Mouse (Mus musculus): ENCODE measurements at regions not wholly inside any gene's neighbourhood (a gene's known extent, or its start where the extent isn't known, plus 50 kb on each side); places are given as distances from the start of the nearest gene placed in this dataset.
"Not testable (repeated sequence)": the region's sequence is repeated elsewhere in the genome, so short reads cannot be mapped to it uniquely, and the experiment has no call there.

GRCm38 (mm10) chr16:76507191-76507746, 133.6 kb upstream of the Nrip1 start:
- DNase-seq: no peak

GRCm38 (mm10) chr16:76506240-76506639, 132.6 kb upstream of the Nrip1 start:
- no peak for DNase-seq

- no peak for DNase-seq
Measured at GRCm38 (mm10) chr16:76499686-76500400, 126.2 kb upstream of the Nrip1 start.

DNA sequence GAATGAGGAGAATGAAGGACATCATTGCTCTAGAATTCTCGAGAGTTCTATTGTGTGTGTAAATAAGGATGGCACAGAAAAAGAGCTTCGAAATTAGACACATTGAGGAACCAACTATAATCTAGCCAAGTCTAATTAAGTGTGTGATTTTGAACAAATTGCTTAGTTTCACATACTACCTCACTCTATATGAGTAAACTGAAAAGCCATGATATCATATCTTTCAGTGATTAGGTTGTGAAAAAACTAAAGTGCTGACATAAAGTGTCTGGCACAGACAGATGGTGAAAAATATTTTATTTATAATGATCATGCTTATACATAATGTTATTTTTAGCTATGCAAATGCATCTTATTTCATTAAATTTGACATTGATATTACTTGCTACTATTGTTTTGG, 124.6 kb upstream of the Nrip1 start:
- DNase-seq: no peak

DNA sequence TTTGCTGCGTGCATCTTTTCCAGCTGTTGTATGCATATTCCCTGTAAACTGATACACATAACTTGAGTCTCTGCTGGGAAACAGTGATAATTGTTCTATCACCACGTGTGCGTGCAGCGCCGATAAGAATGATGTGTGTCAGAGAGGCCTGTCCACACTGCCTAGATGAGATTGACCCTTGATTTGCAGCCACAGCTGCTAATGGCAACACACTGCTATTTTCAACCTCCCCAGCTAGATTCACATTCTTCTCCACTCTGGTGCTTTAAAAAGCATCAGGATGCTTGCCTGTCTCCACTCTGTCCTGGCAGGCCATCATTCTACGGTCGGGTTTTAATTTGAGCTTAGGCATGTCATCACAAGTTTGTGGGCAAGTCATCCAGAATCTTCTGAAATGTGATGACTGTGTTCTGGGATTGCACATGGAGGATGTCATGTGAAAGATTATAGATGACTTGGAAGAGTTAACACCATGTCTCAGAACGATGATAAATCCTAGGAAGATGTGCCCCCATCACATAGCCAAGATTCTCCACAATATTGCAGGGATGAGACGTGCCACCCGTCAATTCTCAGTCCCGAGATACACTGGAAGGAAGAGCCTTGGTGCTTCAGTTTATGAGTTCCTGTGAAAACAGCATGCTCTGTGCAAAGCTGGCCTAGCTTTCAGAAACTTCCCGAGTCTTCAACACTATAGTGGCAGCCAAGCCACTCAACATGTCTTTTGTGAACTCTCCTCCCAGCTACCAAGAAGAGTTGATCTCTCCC, 123.6 kb upstream of the Nrip1 start:
- no peak for DNase-seq

- DNase-seq: no peak
Measured at GRCm38 (mm10) chr16:76483419-76483818, 109.8 kb upstream of the Nrip1 start.

DNA sequence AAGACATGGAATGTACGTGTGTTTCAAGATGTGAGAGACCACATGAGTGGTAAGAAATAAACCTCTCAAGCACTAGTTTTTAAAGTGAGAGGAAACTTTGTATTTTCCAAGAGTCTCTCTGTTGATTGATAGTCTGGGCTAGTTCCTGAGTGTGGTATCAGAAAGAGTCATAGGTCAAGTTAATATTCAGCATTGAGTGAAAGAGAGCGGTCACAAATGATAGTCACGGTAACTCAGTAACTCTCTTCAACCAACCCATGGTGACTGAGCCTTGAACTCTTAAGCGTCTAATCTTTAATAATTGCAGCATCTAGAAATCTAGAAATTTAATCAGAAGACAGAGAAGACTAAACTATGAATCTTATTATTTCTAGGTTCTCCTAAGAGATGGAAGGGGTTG, 108.3 kb upstream of the Nrip1 start:
- no peak for DNase-seq

GRCm38 (mm10) chr16:76477474-76477873, 103.8 kb upstream of the Nrip1 start:
- DNase-seq: no peak

GRCm38 (mm10) chr16:76474481-76474880, 100.9 kb upstream of the Nrip1 start:
- no peak for DNase-seq

DNA sequence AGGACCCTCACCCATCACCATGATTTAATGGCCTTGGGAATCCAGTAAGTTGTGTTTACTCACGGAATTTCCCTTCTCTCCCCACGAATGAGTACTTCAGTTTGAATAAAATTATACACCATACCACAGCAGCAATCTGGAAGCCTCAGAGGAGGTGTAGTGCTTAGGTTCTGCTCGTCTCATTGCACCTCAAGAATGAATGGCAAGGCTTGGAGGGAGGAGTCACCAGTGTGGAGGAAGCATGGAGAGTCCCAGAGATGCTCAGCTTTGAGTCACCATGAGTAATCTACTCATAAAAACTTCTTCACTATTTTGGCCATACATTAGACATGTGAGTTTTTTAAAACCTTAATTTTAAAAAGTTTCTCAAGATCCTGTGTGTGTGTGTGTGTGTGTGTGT, 98.8 kb upstream of the Nrip1 start:
- DNase-seq: no peak

GRCm38 (mm10) chr16:76471081-76471480, 97.5 kb upstream of the Nrip1 start:
- no peak for DNase-seq

GRCm38 (mm10) chr16:76459521-76459920, 85.9 kb upstream of the Nrip1 start:
- DNase-seq: no peak

- DNase-seq: not testable (repeated sequence)
Measured at GRCm38 (mm10) chr16:76456300-76456599, 82.6 kb upstream of the Nrip1 start.

DNA sequence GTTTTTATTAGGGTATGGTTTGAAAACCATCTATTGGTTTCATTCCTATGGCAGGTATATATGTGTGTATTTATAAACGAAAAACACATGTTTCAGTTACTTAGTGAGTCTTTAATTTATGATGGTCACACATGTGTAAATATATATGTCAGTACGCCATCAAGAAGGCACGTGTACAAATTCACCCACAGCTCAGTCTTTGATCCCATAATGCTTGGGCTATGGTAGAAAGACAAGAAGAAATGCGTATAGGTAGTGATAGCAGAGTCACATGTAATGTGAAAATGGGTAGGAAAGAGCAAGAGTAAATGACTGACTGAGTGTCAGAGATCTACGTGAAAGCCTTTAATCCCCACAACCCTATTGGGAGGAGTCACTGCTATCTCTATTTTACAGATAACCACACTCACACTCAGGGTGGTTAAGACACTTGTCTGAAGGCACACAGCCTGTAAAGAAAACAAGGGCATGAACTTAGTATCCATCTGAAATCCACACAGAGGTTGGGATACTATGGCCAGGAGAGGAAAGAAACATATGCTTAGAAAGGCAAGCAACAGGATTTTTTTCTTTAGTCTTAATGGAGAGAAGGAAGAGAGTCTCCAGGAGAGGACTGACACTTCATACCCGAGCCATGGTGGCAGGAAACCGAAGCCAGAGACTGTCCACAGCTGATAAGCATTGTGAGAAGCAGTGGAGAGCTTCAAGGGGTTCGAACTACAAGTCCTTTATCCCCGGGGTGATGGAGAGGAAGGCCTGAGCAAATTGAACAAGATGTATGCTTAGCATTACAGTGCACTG, 82.1 kb upstream of the Nrip1 start:
- no peak for DNase-seq

- DNase-seq: no peak
Measured at GRCm38 (mm10) chr16:76454741-76455465, 81.3 kb upstream of the Nrip1 start.

DNA sequence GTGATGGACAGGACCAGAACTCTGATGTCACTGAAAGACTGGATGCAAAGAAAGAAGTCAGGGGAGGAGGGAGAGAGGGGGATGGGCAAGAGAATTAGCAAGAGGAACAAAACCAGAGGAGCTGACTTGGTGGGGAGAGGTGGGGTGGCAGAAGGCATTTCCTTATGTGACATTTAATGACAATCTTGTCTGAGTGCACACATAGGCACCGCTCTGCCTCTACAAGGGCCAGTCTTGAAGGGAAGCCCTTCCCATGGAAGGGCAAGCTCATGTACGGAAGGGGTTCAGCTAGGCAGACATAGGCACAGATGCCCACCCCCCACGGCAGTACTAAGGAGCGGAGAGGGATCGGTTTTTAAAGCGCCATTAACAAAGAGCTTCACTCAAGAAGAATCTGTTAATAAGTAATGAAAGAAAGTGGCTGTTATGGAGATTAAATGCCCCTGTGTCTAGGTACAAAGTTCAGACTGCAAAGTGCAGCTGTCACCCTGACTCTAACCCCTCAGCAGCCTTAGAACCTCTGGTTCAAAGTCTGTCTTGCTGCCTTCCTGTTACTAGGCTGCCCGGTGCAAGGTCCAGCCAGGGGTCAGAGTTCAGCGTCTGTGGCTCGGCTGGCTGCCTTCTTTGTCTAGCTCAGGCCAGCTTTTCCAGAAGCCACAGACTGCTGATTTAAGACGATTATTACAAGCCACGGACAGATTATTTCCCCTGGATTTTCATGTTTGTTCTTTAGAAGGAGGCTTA, 80.0 kb upstream of the Nrip1 start:
- no peak for DNase-seq

- no peak for DNase-seq
Measured at GRCm38 (mm10) chr16:76448773-76449172, 75.1 kb upstream of the Nrip1 start.

- no peak for DNase-seq
Measured at GRCm38 (mm10) chr16:76447033-76447432, 73.4 kb upstream of the Nrip1 start.

DNA sequence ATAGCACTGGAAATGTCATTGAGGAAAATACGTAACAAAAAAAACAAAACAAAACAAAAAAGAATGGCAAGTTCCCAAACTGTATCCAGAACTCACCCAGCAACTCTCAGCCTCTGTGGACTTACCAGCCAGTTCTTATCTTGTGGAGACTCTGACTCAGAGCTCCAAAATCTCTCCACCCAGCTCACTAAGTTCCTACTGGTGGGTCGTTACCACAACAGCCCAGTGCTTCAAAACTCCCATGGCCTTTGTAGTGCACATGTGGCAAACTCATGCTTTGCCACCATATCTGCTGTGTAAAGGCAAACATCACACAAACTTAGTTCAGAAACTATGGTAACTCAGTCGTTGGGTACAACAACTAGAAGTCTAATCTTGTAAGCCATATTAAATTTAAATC, 71.0 kb upstream of the Nrip1 start:
- DNase-seq: no peak

- DNase-seq: no peak
Measured at GRCm38 (mm10) chr16:76442635-76443034, 69.0 kb upstream of the Nrip1 start.

DNA sequence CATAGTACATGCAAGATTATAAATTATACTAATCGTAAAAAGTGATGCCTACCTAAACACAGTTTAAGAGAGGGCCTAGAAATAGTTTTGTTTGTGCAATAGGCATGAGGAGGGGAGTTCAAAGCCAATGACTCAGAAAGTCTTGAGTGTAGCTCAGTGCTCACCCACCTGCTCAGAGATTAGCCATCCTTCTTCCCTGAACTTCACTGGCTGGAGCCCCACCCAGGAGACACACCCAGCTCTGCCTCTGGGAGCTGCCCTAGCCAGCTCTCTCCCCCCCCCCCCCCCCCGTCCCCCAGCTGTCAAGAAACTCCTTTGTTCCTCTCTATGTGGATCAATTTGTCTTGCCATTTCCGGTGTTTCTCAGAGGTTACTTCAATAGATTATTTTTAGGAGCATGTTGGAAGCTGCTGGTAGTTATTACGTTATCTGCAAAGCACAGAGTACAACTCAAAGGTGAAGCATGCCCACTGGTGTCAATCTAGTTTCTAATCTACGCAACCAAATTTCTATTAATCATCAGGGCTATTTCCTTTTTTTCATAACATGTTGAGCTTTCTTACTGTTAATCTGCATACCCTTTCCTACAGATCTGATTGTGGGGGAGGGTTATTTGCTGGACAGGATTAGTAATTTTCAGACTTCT, 68.3 kb upstream of the Nrip1 start:
- no peak for DNase-seq

All from layer of hippocampus, adult 9-11 months (tissue).